Mouse (Mus musculus): Measurements from ENCODE around the gene Kifc3.

Gene Kifc3

DNA sequence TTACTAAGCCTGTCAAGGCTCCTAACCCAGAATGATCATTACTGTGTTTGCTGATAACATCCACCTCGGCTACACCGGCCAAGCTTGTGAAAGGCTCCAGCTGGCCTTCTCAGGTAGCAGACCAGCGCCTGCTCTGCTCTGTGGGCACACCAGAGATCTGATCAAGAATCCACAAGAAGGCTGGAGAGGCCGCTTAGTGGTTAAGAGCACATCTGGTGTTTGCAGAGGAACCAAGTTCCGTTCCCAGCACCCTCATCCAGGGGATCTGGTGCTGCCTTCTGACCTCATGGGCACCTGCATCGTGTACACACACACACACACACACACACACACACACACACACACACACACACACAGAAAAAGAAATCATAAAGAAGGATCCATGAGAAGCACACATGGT, 46.5 kb downstream of the Kifc3 start:
- no peak for DNase-seq (ENCODE audit: low spot score in 2 of 2)

DNA sequence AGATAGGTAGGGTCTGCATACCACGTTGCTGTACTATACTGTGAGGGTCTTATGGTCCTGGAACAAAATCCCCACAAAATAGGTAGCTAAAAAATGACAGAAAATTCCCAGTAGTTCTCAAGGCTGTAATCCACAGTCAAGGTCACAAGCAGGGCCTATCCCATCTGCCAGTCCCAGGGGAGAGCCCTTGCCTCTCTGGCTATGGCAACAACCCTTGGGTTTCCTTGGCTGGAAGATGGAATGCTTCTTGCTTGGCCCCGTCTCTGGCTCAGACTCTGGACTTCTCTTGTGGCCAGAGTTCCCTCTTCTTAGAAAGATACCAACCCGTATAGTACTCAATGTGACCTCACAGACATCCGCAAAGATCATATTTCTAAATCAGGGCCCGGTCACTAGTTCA, 47.3 kb downstream of the Kifc3 start:
- DNase-seq (ENCODE audit: low spot score in 2 of 2): no peak

DNA sequence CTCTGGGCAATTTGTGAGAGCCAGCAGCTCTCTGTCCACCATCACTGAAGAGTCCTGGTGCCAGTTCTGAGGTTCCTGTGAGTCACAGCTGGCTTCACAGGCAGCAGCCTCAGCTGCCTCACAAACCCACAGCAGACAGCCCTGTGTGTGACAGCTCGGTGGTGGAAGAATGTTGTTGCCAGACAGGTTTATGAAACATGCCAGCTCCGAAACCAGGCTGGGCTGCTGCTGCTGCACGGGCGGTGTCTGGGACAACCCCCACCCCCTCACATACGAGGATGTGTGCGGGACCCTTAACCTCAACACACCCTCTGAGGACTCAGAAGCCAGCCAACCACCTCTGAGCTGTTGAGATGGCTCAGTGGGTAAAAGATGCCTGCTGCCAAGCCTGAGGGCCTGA, 48.0 kb downstream of the Kifc3 start:
- DNase-seq (ENCODE audit: low spot score in 2 of 2): no peak

DNA sequence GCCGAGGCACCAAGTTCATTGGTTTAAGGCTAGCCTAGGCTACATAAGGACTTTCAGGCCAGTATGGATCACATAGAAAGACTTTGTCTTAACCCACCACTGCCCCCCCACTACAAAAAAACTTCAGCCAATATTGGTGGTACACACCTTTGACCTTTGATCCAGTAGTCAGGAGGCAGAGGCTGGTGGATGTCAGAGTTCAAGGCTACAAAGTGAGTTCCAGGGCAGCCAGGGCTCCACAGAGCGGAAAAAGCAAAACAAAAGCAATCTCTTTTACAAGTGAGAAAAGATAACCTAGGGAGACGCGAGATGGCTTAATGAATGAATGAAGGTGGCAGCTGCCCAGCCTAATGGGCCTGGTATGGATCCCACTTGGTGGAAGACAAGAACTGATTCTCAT, 48.6 kb downstream of the Kifc3 start:
- no peak for DNase-seq (ENCODE audit: low spot score in 2 of 2)

DNA sequence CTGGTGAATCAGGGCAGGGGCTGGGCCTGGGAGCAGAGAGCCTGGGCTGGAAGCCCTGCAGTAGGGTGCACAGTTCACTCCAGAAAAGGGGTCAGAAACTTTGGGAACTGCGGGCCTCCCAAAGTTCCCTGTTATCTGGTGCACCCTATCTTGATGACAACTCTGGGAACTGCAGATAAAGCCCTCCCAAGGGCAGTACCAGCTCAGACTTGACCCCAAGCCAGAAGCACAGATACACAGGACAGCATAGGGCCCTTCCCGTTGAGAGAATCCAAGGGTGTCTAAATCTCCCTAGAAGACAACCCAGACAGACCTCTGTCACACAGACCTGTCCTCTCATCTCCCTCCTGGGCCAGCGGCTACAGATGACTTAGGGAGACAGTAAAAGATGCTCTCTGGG, 52.0 kb downstream of the Kifc3 start:
- no peak for DNase-seq (ENCODE audit: low spot score in 2 of 2)

DNA sequence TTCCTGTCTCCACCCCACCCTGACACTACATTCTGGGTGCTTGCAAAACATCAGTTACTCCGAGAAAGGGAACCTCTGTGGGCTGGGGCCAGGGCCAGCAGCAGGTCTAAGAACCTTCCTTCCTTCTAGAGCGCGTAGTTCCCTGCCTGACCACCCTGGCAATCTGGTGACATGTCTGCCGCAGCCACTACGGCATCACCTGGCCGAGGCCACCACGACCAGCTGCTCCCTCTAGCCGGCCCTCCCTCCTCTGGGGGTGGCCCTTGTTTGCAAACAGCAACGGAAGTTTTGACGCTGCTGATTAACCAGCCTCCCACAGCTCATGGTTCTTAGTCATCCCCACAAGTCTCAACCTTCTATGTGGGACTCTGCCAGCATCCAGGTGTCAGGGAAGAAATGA, 53.2 kb downstream of the Kifc3 start:
- no peak for DNase-seq (ENCODE audit: low spot score in 2 of 2)

DNA sequence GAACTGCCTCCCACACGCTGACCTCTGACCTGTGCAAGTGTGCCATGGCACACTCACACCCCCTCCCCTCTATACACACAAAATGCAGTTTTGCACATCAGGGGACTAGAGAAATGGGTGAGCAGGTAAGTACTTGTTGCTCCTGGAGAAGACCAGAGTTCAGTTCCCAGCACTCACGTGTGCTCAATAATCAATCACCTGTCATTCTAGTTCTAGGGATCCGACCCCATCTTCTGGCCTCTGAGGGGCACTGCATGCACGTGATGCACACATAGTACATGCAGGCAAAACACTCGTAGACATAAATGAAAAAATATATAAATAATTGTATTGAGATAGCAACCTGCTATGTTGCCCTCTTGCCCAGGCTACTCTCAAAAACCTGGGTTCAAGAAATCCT, 55.8 kb downstream of the Kifc3 start:
- DNase-seq (ENCODE audit: low spot score in 2 of 2): no peak

DNA sequence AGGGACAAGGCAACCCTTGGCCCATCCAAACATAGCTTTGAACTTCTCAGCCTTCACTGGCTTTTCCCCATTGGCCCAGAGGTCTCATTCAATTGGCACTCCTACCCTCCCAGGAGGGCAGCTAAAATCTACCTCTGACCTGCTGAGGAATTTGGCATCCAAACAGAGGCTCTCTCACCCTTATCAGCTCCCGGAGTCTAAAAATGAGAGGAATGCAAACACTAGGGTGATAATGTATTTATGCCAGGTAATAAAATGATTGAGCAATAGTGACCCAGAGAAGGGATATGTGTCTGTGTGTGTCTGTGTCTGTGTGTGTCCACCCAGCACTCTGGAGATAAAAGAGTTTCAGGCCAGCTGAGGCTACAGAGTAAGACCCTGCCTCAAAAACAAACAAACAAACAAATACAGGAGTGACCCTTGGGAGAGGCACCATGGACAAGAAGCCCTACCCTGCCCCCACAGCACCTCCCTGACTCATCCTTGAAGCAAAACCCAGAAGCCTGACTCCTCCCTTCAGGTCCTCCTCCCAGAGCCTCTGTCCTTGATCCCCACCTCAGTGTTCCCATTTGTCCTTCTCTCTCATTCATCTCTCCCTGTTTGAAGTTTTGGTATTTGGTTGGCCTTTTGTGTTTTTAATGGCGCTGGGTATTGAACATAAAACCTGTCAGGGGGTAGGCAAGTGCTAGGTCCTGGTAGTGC, 56.4 kb downstream of the Kifc3 start:
- no peak for DNase-seq (ENCODE audit: low spot score in 2 of 2)

DNA sequence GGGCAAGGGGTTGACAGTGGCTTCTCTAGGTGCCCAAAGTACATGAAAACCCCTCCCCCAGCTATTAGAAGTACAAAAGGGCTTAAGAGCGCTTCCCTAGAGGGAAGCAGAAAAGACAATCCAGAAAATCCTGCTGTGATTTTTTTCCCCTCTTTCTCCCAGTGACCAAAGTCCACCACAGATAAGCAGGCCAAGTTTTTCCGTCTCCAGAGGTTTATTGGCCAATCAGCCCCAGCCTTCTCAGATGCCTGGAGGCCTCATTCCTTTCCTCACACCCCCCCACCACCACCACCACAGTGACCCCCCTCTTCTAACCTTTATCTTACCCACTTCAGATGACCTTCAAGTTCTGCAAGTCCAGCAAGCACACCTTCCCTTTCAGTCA, 58.0 kb downstream of the Kifc3 start:
- no peak for DNase-seq (ENCODE audit: low spot score in 2 of 2)

DNA sequence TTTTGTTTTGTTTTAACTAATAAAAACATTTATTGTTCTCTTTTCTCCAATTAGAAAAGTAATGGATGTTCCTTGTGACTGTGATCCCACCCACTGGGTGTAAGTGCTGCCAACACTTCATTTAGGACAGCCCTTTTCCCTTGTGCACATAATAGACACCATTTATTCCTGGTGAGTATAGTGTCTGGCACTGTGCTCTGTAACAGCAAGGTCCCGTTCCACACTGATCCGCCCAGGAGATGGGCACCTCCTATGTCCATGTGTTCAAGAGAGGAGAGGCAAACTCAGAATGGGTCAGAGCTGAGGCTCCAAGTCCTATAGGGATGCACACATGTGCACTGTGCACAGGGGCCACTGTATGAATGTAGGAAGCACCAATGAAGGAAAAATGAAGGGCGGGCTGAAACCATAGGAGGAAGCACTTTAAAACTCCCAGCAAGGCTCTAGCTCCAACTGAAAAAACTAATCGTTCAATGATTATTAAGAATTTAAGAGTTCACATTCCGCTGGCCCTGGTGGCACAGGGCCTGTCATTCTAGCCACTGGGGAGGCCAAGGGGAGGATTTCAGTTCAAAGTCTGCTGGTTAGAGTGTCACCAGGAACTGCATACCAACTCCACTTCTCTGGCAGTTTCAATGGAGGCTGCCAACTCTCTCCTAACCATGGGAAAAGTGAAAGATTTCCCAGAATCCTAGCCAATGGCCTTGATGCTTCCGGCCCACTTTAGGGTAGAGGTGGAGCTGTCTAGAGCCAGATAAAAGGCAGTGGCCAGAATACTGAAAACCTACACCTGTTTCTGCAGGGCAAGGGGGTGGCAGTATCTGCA, 58.6 kb downstream of the Kifc3 start:
- DNase-seq (ENCODE audit: low spot score in 2 of 2): no peak

DNA sequence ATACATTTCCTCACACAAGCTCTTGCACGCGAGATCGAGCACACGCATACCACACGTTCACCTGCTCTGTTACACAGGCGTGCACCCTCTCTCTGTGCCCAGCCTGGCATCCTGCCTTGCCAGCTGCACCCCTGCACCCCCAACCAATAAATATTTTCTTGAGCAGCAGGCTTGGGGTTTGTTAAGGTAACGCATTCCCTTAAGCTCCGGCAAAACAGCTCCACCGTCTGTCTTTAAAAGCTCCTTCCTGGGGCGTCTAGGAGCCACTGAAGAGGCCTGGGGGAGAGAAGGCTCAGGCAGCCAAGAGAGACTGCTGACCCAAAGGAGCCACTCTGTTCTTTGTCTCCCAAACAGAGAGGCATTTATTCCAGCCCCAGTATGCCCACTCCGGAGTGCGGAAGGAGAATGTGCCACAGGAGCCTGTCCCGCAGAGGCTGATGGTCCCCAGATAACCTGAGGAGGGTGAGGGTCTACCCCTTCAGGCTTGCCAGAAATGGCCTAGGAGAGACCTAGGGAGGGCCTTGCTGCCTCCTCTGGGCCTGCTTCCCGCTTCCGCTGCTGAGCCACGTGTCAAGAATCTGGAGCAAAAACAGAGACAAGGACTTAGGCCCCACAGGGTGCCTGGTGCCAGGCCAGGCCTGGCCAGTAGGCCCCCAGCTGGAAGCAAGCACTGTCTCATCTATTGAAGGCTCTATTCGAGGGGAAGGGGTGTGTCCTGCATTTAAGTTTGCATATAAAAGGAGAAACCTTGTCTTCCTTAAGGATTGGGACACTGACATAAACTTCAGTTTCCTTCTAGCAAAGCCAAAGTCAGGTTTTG, 59.4 kb downstream of the Kifc3 start:
- DNase-seq (ENCODE audit: low spot score in 2 of 2): peak; percentile 37 to 49

DNA sequence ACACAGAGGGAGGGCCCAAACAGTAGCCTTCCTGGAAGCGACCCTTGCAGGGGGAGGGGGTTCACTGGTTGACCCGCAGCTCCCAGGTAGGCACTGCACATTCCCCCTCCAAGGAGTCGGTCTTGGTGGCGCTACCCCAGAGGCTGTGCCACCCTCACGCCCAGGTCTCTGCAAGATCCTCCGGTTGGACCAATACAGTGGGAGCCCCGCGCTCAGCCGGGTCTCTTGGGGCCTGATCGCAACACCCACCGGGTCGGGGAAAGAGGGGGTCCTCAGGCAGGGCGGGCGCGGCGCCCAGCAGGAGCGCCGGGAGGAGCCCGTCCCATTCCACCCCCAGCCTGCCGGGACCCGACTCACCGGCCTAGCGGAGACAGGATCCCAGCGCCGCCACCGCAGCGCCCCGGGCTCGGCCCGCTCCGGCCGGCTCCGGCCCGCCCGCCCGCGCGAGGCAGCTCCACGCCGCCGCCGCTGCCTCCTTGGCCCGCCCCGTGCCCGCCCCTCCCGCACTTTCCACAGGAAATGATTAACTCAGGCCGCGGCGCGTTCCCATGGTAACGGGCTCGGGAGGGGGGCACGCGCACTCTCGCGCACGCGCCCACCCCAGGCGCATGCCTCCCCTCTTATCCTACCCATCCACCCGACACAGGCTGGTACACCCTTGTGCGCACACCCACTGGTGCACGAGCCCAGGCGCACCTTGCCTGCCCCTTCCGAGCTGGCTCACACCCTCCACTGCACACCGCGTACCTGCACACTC, 60.4 kb downstream of the Kifc3 start:
- DNase-seq (ENCODE audit: low spot score in 2 of 2): peak; percentile 80 to 83

DNA sequence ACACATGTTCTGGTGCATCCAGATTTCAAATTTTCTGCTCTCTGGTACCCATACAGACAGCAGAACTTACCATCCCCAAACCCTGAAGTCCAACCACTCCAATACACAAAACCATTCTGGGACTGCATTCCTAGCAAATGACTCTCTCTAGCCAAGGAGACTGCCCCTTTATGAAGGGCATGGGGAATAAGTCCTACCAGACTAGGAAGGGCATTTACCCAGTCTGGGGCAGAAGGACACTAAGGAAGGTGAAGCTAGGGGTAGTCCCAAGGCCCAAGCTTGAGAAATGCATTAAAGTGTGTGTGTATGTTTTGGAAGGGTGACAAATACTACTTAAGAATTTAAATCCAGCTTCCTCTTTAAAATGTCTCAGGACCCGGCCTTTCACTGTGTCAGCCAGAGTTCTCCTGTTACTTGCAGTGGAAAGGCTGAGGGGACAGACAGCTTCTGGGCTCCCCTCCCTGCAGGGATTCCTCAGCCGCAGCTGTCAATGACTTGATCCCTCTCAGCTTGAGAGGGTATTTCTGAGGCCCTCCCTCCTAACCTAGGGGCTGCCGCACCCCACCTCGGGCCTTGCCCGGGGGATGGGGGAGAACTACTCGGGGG, 61.0 kb downstream of the Kifc3 start:
- no peak for DNase-seq (ENCODE audit: low spot score in 2 of 2)

DNA sequence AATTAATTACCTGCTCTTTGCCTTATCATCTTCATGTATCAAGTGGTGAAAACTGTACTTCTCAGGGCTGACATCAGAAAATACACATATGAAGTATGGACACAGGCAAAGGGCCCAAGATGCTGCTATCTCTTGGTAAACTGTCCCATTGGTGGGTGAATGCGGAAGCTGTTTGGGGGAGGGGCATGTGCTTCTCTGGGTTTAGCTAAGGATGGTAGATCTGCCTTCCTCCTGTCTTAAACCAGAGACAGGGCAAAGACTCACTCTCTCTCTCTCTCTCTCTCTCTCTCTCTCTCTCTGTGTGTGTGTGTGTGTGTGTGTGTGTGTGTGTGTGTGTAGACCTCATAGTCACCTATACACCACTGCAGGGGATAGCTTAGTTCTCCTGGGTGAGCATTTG, 61.6 kb downstream of the Kifc3 start:
- no peak for DNase-seq (ENCODE audit: low spot score in 2 of 2)

DNA sequence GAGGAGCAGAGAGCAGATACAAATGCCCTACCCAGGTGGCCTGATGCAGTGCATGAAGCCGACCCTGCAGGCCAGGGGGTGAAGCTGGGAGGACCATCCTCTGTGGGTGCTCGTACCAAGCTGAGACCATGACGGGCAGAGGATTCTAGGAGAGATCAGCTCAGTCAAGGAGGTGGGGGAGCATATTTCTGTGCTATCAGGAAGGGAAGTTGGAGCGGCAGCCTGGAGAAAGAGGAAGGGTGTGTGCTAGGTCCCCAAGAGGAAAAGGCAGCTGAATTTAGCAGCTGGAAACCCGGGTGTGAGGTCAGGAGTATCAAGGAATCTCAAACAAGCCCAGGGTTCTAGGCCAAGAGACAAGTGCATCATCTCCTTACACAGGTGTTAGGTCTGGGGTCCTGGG, 62.1 kb downstream of the Kifc3 start:
- DNase-seq (ENCODE audit: low spot score in 2 of 2): no peak

DNA sequence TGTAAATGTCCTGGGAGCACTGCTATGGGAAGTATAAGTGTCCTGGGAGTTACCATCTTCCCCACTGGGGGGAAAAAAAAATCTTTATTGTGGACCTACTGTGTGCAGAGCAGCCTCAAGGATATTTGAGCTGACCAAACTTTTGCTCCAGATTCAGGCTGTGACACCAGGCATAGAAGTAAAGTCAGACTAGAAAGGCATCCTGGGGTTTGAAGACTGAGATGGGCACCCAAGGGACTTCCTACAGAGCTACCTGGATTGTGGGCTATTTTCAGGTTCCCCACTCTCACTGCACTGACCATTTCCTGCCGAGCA, 63.6 kb downstream of the Kifc3 start:
- no peak for DNase-seq (ENCODE audit: low spot score in 2 of 2)

DNA sequence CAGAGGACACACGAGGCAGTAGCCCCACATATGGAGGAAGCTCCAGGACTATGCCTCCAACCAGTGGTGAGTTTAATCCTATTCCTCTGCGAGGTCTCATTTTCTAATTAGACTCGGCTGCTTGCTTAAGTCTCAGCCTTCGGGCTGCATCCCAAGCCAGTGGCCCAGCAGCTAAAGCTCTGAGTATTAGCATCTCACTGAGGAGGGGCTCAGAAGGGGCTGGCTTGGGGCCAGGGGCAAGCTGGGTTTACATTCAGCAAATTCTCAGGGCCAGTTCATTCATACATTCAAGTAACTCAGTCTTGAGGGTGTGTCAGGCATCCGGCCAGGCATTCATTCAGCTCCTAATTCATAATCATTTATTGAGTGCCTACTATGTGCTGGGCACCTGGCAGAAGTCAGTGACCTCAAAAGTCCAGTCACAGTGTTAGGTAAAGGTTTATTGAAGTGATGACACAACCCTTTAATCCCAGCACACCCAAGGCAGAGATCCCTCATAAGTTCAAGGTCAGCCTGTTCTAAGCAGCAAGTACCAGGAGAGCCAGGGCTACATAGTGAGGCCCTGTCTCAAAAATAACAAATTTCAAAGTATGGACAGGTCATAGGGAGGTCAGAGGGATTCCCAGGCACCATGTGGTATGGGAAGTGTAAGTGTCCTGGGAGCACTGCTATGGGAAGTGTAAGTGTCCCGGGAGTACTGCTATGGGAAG, 64.1 kb downstream of the Kifc3 start:
- DNase-seq (ENCODE audit: low spot score in 2 of 2): no peak

DNA sequence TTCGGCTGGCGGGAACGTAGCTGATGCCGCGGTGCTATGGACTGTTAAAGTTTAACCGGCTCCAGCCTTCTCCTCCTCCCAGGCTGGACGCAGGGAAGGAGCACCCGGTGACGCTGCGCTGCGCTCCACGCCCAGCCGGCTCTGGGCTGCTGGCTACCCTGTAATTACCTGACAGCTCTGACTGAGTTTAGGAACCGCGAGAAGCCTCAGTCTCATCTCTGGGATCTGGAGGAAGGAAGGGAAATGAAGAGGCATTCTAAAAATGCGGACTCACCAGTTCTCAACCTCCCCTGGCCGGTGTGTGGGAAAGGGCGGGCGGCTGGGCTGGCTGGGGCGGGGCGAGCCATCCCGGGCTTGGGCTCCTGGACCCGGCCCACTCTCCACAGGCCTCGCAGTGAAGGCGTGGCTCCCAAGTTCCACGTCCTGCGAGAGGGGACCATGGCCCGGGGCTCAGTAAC, 64.9 kb downstream of the Kifc3 start:
- no peak for DNase-seq (ENCODE audit: low spot score in 2 of 2)

DNA sequence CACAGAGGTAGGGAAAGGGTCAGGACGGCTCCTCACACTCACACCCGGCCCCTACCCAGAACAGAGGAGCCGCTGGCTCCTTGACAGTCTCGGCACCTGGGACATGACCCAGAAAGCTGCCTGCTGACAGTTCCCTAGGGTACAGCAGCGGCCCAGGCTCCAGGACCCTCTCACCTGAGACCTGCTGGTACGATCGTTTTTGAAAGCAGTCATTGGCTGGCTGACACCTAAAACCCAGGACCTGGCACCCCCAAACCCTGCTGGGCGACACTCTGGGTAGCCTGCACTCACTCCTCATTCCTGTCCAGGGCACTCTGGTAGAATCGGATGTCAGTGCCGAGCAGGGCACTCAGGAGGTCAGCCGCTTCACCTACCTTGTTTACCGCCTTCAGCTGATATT, 65.4 kb downstream of the Kifc3 start:
- DNase-seq (ENCODE audit: low spot score in 2 of 2): no peak

DNA sequence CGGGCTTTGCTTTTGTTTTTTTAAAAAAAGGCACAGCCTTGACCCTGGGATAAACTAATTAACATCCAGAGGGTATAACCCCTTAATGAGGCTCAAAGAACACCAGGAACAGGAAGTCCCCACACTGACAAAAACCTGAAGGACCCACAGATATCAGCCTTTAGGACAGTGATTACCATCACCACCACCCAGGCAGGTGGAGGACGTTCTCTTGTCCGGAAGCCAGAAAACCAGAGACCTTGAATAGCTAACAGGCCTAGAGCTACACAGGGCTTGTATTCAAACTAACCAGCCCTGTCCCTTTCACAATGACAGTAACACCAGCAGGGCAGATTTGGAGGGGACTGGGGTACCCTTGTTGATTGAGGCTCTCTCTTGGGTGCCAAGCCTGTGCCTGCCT, 66.4 kb downstream of the Kifc3 start:
- no peak for DNase-seq (ENCODE audit: low spot score in 2 of 2)

DNA sequence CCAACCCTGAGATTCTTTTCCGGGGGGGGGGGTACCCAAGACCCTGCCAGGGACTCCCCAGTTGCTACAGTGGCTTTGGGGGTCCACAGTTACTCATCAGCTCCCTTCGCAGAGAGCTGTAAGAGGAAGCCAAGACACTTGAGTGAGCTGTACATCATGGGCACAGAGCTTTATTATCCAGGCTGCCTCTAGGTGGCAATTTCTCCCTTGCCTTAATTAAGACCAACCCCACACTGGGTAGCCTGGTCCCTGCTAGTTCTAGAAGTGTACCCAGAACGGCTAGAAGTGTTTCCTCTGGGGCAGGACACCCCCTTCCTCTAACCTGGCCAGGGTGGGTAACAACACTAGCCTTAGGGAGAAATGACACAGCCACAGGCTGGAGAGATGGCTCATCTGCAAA, 67.4 kb downstream of the Kifc3 start:
- no peak for DNase-seq (ENCODE audit: low spot score in 2 of 2)
